In genomic region chr3:107887674-107888495, GRCm38 (mm10) we compare ENCODE assay signal across 7 mouse cellular contexts. TPM values are rescaled to one million over a fixed set of nuclear protein-coding genes. Genes with fewer than 3 reads are reported as not detected.
DNase-seq lines count a peak whose midpoint lies in the region; ATAC-seq and TF ChIP-seq lines count a peak whose summit lies in the region.

No protein-coding gene starts in this region.

- peak; percentile 29 for TF ChIP-seq CTCF in stomach, postnatal 0 days (IDR thresholded peaks at IDR 0.05; ENCODE audit: low read depth)

- TF ChIP-seq EP300 in stomach, postnatal 0 days (optimal IDR thresholded peaks at IDR 0.05): no peak

- H3K9me3 ChIP-seq in heart, embryonic 14.5 days (ENCODE audit: control insufficient read depth, low read length): no peaks in the 10 kb centered on the region
- H3K9me3 ChIP-seq in stomach, postnatal 0 days (ENCODE audit: control insufficient read depth, low read length): no peaks in the 10 kb centered on the region

- no peak overlapping the region for H3K4me2 ChIP-seq in heart, embryonic 14.5 days (ENCODE audit: low read length)
- no peak overlapping the region for H3K4me2 ChIP-seq in stomach, postnatal 0 days (replicated peaks; ENCODE audit: low read depth)

- H3K27me3 ChIP-seq in heart, embryonic 14.5 days (ENCODE audit: control insufficient read depth, insufficient read depth, low read length): no peaks in the 10 kb centered on the region
- no peaks in the 10 kb centered on the region for H3K27me3 ChIP-seq in stomach, postnatal 0 days (ENCODE audit: control insufficient read depth, insufficient read depth, low read length)

- no peak overlapping the region for H3K9ac ChIP-seq in heart, embryonic 14.5 days (ENCODE audit: low read length)
- H3K9ac ChIP-seq in stomach, postnatal 0 days (ENCODE audit: low read length): no peak overlapping the region

- no peak overlapping the region for H3K4me3 ChIP-seq in heart, embryonic 14.5 days (ENCODE audit: control insufficient read depth in 1 of 2, insufficient read depth in 1 of 2, low read depth in 1 of 2, low read length in 2 of 2)
- H3K4me3 ChIP-seq in stomach, postnatal 0 days (ENCODE audit: low read depth, low read length): no peak overlapping the region

- DNase-seq in 3T3-L1 (ENCODE audit: low read depth, low spot score) (peak; percentile 85), NIH3T3 (ENCODE audit: low read depth) (peak; percentile 94)
- peak; percentile 40 to 45 for DNase-seq in left cerebral cortex, adult 18-20 months (ENCODE audit: low spot score in 2 of 2)
- DNase-seq in stomach, postnatal 0 days (ENCODE audit: low spot score): peak; percentile 50
- no peak for DNase-seq in kidney, adult 9 months
- no peak for DNase-seq in ovary, postnatal 14 days (ENCODE audit: low spot score)

- H3K36me3 ChIP-seq in heart, embryonic 14.5 days (ENCODE audit: control insufficient read depth, insufficient read depth, low read length): no peaks in the 10 kb centered on the region
- H3K36me3 ChIP-seq in stomach, postnatal 0 days (ENCODE audit: control insufficient read depth, insufficient read depth, low read length): no peaks in the 10 kb centered on the region

- ATAC-seq in heart, embryonic 14.5 days (ENCODE audit: insufficient number of reproducible peaks, insufficient read depth, low FRiP score, low read depth): peak; percentile 76; the same call in 1 of the 2 replicates
- peak; percentile 76 for ATAC-seq in stomach, postnatal 0 days (ENCODE audit: low FRiP score, low TSS enrichment)

- 81% methylated on average over 9 of the region's 9 CpGs for WGBS in heart, embryonic 14.5 days
- 67% methylated on average over 9 of the region's 9 CpGs for WGBS in stomach, postnatal 0 days

- no peaks in the 10 kb centered on the region for H3K4me1 ChIP-seq in heart, embryonic 14.5 days (ENCODE audit: control insufficient read depth in 2 of 2, insufficient read depth in 2 of 2, low read length in 2 of 2)
- no peaks in the 10 kb centered on the region for H3K4me1 ChIP-seq in stomach, postnatal 0 days (replicated peaks; ENCODE audit: control insufficient read depth, insufficient read depth)

- H3K27ac ChIP-seq in heart, embryonic 14.5 days (replicated peaks in 1 of 2; ENCODE audit: control insufficient read depth in 1 of 2, insufficient read depth in 1 of 2, low read depth in 2 of 2, low read length in 2 of 2): peak overlapping the region; percentile 6 to 27; a peak in 3 of 4 replicates
- peak overlapping the region; percentile 53 for H3K27ac ChIP-seq in stomach, postnatal 0 days (replicated peaks)

RNA-seq across cellular contexts. Expression of gene Gstm5, which starts 7.7 kb away (rescaled TPM):
- 132 and 150 TPM in 2 replicates for polyA plus RNA-seq in heart, embryonic 14.5 days (2014; fragmentation: Nextera tagmentation; extraction: Ambion mirVana)
- total RNA-seq in left cerebral cortex, adult 18-20 months (2021): 100 to 1,000 TPM; 229 to 250 TPM
- polyA plus RNA-seq in stomach, postnatal 0 days (2015; fragmentation: Nextera tagmentation; extraction: Ambion mirVana): 249 and 273 TPM in 2 replicates

RNA-seq across cellular contexts. Expression of gene Eps8l3, which starts 10.9 kb away (rescaled TPM):
- not detected in 2 replicates for polyA plus RNA-seq in heart, embryonic 14.5 days (2014; fragmentation: Nextera tagmentation; extraction: Ambion mirVana)
- total RNA-seq in left cerebral cortex, adult 18-20 months (2021): not detected
- 29.2 and 29.8 TPM in 2 replicates for polyA plus RNA-seq in stomach, postnatal 0 days (2015; fragmentation: Nextera tagmentation; extraction: Ambion mirVana)

RNA-seq across cellular contexts. Expression of gene Gstm7, which starts 43.7 kb away (rescaled TPM):
- 20.1 and 22.2 TPM in 2 replicates for polyA plus RNA-seq in heart, embryonic 14.5 days (2014; fragmentation: Nextera tagmentation; extraction: Ambion mirVana)
- total RNA-seq in left cerebral cortex, adult 18-20 months (2021): 10 to 100 TPM; 91.2 to 99.8 TPM
- polyA plus RNA-seq in stomach, postnatal 0 days (2015; fragmentation: Nextera tagmentation; extraction: Ambion mirVana): 12.4 and 15.9 TPM in 2 replicates

RNA-seq across cellular contexts. Expression of gene Gstm6, which starts 55.7 kb away (rescaled TPM):
- polyA plus RNA-seq in heart, embryonic 14.5 days (2014; fragmentation: Nextera tagmentation; extraction: Ambion mirVana): 11.3 and 11.9 TPM in 2 replicates
- 1 to 10 TPM; 5.8 to 6.7 TPM for total RNA-seq in left cerebral cortex, adult 18-20 months (2021)
- polyA plus RNA-seq in stomach, postnatal 0 days (2015; fragmentation: Nextera tagmentation; extraction: Ambion mirVana): 13.7 and 15.8 TPM in 2 replicates

Comparison
In these comparisons a context has a peak if more than half of its experiments do, and no peak if none do; other contexts are left out.
1. DNase-seq: peak in 3T3-L1 (single experiment), NIH3T3 (single experiment), left cerebral cortex, adult 18-20 months (2 of 2) and stomach, postnatal 0 days (single experiment); none in kidney, adult 9 months (single experiment) and ovary, postnatal 14 days (single experiment).
2. RNA of gene Eps8l3, which starts 10.9 kb away (polyA plus RNA-seq): 29.2 to 29.8 TPM in stomach, postnatal 0 days; not detected in heart, embryonic 14.5 days; every median in the first group is over 10 times any median in the second.